Mouse (Mus musculus) lung, adult 2 months (tissue): Measurements from ENCODE around the gene Hmga1b.

Source experiments
- CTCF ChIP-seq: fragments of 200-500 bp; IDR thresholded peaks from 2 replicates; pipeline ENCODE4 v1.5.1; 2011; ENCODE audit warnings: mild to moderate bottlenecking, low read length, control low read depth; ENCODE audit not compliant: insufficient read depth
- POLR2A ChIP-seq: fragments of 200-500 bp; IDR thresholded peaks from 2 replicates; pipeline ENCODE4 v1.6.1; 2011; ENCODE audit warnings: low read depth, mild to moderate bottlenecking, control low read depth, low read length, borderline replicate concordance; ENCODE audit errors: extremely low read depth

GRCm38 (mm10) chr11:120736424-120736823 lies 26.2 kb upstream of the Hmga1b start:
- TF ChIP-seq CTCF (no peak), POLR2A (no peak)
